Mouse (Mus musculus) MEL (cell line): Measurements from ENCODE around the gene Chst3. TPM values are rescaled to one million over a fixed set of nuclear protein-coding genes. Genes with fewer than 3 reads are reported as not detected.

Source experiments
- DNase-seq: peaks from one replicate; pipeline ENCODE4 v3.0.0; 2011; ENCODE audit warnings: low read depth, low spot score
- H3K27ac ChIP-seq: 2 replicates; pipeline ENCODE4 v1.5.1; 2012; ENCODE audit warnings: low read depth, mild to moderate bottlenecking, control low read depth, low read length, moderate library complexity; ENCODE audit not compliant: control insufficient read depth
- H3K27me3 ChIP-seq, 2 experiments: fragments of 150-350 bp in 1 of 2; sonication (generic) in 1 of 2; 2 replicates each; pipeline ENCODE4 v1.6.1; 2012; ENCODE audit warnings: low read length in 2 of 2, mild to moderate bottlenecking in 2 of 2, improper control_type of control experiment in 1 of 2, moderate library complexity in 1 of 2; ENCODE audit not compliant: insufficient read depth in 2 of 2, control insufficient read depth in 1 of 2
- H3K36me3 ChIP-seq, 2 experiments: 2 replicates each; pipeline ENCODE4 v1.6.1; 2012 to 2014; ENCODE audit warnings: low read length in 2 of 2, improper control_type of control experiment in 1 of 2, inconsistent platforms in 1 of 2, mild to moderate bottlenecking in 1 of 2; ENCODE audit not compliant: insufficient read depth in 2 of 2, control insufficient read depth in 1 of 2
- H3K4me1 ChIP-seq, 2 experiments: fragments of 150-350 bp in 1 of 2; sonication (generic) in 1 of 2; 2 replicates each; pipeline ENCODE4 v1.6.1; 2012; ENCODE audit warnings: low read length in 2 of 2, improper control_type of control experiment in 1 of 2, mild to moderate bottlenecking in 1 of 2; ENCODE audit not compliant: insufficient read depth in 2 of 2, control insufficient read depth in 1 of 2
- H3K4me3 ChIP-seq, 2 experiments: fragments of 150-350 bp in 1 of 2; sonication (generic) in 1 of 2; 2 replicates each; pipeline ENCODE4 v1.5.1; 2012; ENCODE audit warnings: low read depth in 2 of 2, low read length in 2 of 2, mild to moderate bottlenecking in 2 of 2, moderate library complexity in 2 of 2, control low read depth in 1 of 2, improper control_type of control experiment in 1 of 2; ENCODE audit not compliant: control insufficient read depth in 1 of 2, insufficient read depth in 1 of 2
- H3K79me2 ChIP-seq: 2 replicates; pipeline ENCODE4 v1.6.1; 2012; ENCODE audit warnings: mild to moderate bottlenecking, low read length, moderate library complexity; ENCODE audit not compliant: control insufficient read depth, poor library complexity, insufficient read depth
- H3K9ac ChIP-seq: 2 replicates; pipeline ENCODE4 v1.6.1; 2012; ENCODE audit warnings: low read depth, mild to moderate bottlenecking, control low read depth, low read length, moderate library complexity; ENCODE audit not compliant: control insufficient read depth, poor library complexity, severe bottlenecking
- H3K9me3 ChIP-seq: fragments of 150-350 bp; sonication (generic); replicated peaks from 2 replicates; pipeline ENCODE4 v1.6.1; 2012; ENCODE audit warnings: mild to moderate bottlenecking, low read length, improper control_type of control experiment, moderate library complexity; ENCODE audit not compliant: insufficient read depth
- BHLHE40 ChIP-seq: IDR thresholded peaks from 2 replicates; pipeline ENCODE4 v1.6.1; 2012; ENCODE audit warnings: low read depth, mild to moderate bottlenecking, inconsistent platforms, low read length, improper control_type of control experiment, borderline replicate concordance
- CHD1 ChIP-seq: IDR thresholded peaks from 2 replicates; pipeline ENCODE4 v1.6.1; 2012; ENCODE audit warnings: low read depth, mild to moderate bottlenecking, inconsistent platforms, low read length, improper control_type of control experiment
- CTCF ChIP-seq, 3 experiments: IDR thresholded peaks in 2 of 3; conservative IDR thresholded peaks in 1 of 3; 2 replicates each; pipeline ENCODE4 v1.5.1; 2011 to 2012; ENCODE audit warnings: low read length in 3 of 3, low read depth in 2 of 3, mild to moderate bottlenecking in 2 of 3, improper control_type of control experiment in 1 of 3, inconsistent platforms in 1 of 3, mixed read lengths in 1 of 3, moderate library complexity in 1 of 3; ENCODE audit not compliant: control insufficient read depth in 1 of 3, insufficient read depth in 1 of 3, poor library complexity in 1 of 3, severe bottlenecking in 1 of 3
- EP300 ChIP-seq, 2 experiments: IDR thresholded peaks; 2 replicates each; pipeline ENCODE4 v1.6.1; 2011; ENCODE audit warnings: improper control_type of control experiment in 2 of 2, low read length in 2 of 2, low read depth in 1 of 2, mild to moderate bottlenecking in 1 of 2
- HCFC1 ChIP-seq: IDR thresholded peaks from 2 replicates; pipeline ENCODE4 v1.6.1; 2012; ENCODE audit warnings: low read depth, mild to moderate bottlenecking, inconsistent platforms, low read length, improper control_type of control experiment, moderate library complexity
- JUND ChIP-seq: IDR thresholded peaks from 2 replicates; pipeline ENCODE4 v1.6.1; 2011; ENCODE audit warnings: low read depth, mild to moderate bottlenecking, improper control_type of control experiment, low read length
- KAT2A ChIP-seq: conservative IDR thresholded peaks from 2 replicates; pipeline ENCODE4 v1.6.1; 2012; ENCODE audit warnings: low read depth, low read length, improper control_type of control experiment, inconsistent platforms
- MAFK ChIP-seq: IDR thresholded peaks from 2 replicates; pipeline ENCODE4 v1.6.1; 2011; ENCODE audit warnings: low read depth, mild to moderate bottlenecking, low read length, improper control_type of control experiment, borderline replicate concordance
- MAX ChIP-seq: IDR thresholded peaks from 2 replicates; pipeline ENCODE4 v1.6.1; 2011; ENCODE audit warnings: low read length, improper control_type of control experiment
- MAZ ChIP-seq: IDR thresholded peaks from 2 replicates; pipeline ENCODE4 v1.6.1; 2012; ENCODE audit warnings: low read depth, mild to moderate bottlenecking, inconsistent platforms, low read length, improper control_type of control experiment
- MXI1 ChIP-seq: IDR thresholded peaks from 2 replicates; pipeline ENCODE4 v1.6.1; 2011; ENCODE audit warnings: mild to moderate bottlenecking, low read depth, low read length, improper control_type of control experiment
- MYC ChIP-seq: IDR thresholded peaks from 2 replicates; pipeline ENCODE4 v1.6.1; 2011; ENCODE audit warnings: low read depth, mild to moderate bottlenecking, low read length, improper control_type of control experiment, moderate library complexity
- NELFE ChIP-seq: IDR thresholded peaks from 2 replicates; pipeline ENCODE4 v1.6.1; 2011; ENCODE audit warnings: low read depth, low read length, improper control_type of control experiment
- NRF1 ChIP-seq: IDR thresholded peaks from 2 replicates; pipeline ENCODE4 v1.6.1; 2014; ENCODE audit warnings: low read depth, mild to moderate bottlenecking, inconsistent platforms, low read length, improper control_type of control experiment, moderate library complexity; ENCODE audit not compliant: poor library complexity, insufficient read depth, severe bottlenecking
- POLR2A ChIP-seq, 2 experiments: IDR thresholded peaks; 2 replicates each; pipeline ENCODE4 v1.6.1; 2011 to 2012; ENCODE audit warnings: low read length in 2 of 2, mild to moderate bottlenecking in 2 of 2, control low read depth in 1 of 2, improper control_type of control experiment in 1 of 2, low read depth in 1 of 2, moderate library complexity in 1 of 2; ENCODE audit not compliant: control insufficient read depth in 1 of 2, insufficient read depth in 1 of 2, poor library complexity in 1 of 2
- POLR2AphosphoS2 ChIP-seq: IDR thresholded peaks from 2 replicates; pipeline ENCODE4 v1.6.1; 2011; ENCODE audit warnings: low read length, improper control_type of control experiment
- RAD21 ChIP-seq: IDR thresholded peaks from 2 replicates; pipeline ENCODE4 v1.6.1; 2011; ENCODE audit warnings: mild to moderate bottlenecking, low read depth, low read length, improper control_type of control experiment
- RCOR1 ChIP-seq: IDR thresholded peaks from 2 replicates; pipeline ENCODE4 v1.6.1; 2012; ENCODE audit warnings: low read depth, mild to moderate bottlenecking, inconsistent platforms, low read length, improper control_type of control experiment
- SMC3 ChIP-seq: IDR thresholded peaks from 2 replicates; pipeline ENCODE4 v1.6.1; 2011; ENCODE audit warnings: low read depth, low read length, improper control_type of control experiment
- TAL1 ChIP-seq: IDR thresholded peaks from 2 replicates; pipeline ENCODE4 v1.6.1; 2012; ENCODE audit warnings: mild to moderate bottlenecking, inconsistent platforms, low read length, moderate library complexity, mixed read lengths
- TCF12 ChIP-seq: IDR thresholded peaks from 2 replicates; pipeline ENCODE4 v1.6.1; 2014; ENCODE audit warnings: low read depth, mild to moderate bottlenecking, inconsistent platforms, low read length, improper control_type of control experiment, moderate library complexity
- USF1 ChIP-seq: IDR thresholded peaks from 2 replicates; pipeline ENCODE4 v1.6.1; 2014; ENCODE audit warnings: low read depth, mild to moderate bottlenecking, inconsistent platforms, low read length, improper control_type of control experiment, moderate library complexity
- USF2 ChIP-seq, 2 experiments: IDR thresholded peaks; 2 replicates each; pipeline ENCODE4 v1.6.1; 2011 to 2012; ENCODE audit warnings: improper control_type of control experiment in 2 of 2, low read length in 2 of 2, borderline replicate concordance in 1 of 2, inconsistent platforms in 1 of 2, low read depth in 1 of 2, mild to moderate bottlenecking in 1 of 2; ENCODE audit not compliant: insufficient read depth in 1 of 2
- ZC3H11A ChIP-seq: IDR thresholded peaks from 2 replicates; pipeline ENCODE4 v1.6.1; 2012; ENCODE audit warnings: low read depth, mild to moderate bottlenecking, inconsistent platforms, low read length, improper control_type of control experiment
- ZKSCAN1 ChIP-seq: IDR thresholded peaks from 2 replicates; pipeline ENCODE4 v1.6.1; 2012; ENCODE audit warnings: low read depth, mild to moderate bottlenecking, inconsistent platforms, low read length, improper control_type of control experiment, moderate library complexity
- ZMIZ1 ChIP-seq: IDR thresholded peaks from 2 replicates; pipeline ENCODE4 v1.6.1; 2012; ENCODE audit warnings: low read depth, mild to moderate bottlenecking, inconsistent platforms, low read length, improper control_type of control experiment, moderate library complexity
- polyA plus RNA-seq, 2 experiments: library from polyadenylated mRNA; stranded (reverse) in 1 of 2; unstranded in 1 of 2; fragments of >175 nt in 1 of 2; fragments of >200 nt in 1 of 2; gene quantifications; 2 replicates each; pipeline versions ENCODE4 v1.2.1 to v1.2.4; 2012; ENCODE audit warnings: low replicate concordance in 2 of 2, low read depth in 1 of 2; ENCODE audit not compliant: insufficient read length in 2 of 2, insufficient read depth in 1 of 2, missing spikeins in 1 of 2
- total RNA-seq: library from RNA; depleted of rRNA; stranded (reverse); fragments of 300-350 nt; gene quantifications from 2 replicates; pipeline ENCODE4 v1.2.3, GENCODE M21; 2012

Gene Chst3
- total and polyA plus RNA-seq, 3 experiments, result 0.08 TPM; not detected in 2

- Histone ChIP-seq H3K36me3 (no peaks in the 10 kb centered on the region), H3K4me3 (no peak overlapping the region), H3K4me1 (no peaks in the 10 kb centered on the region), H3K27me3 (no peaks in the 10 kb centered on the region; a peak in 1 of 4 replicates), H3K9ac (no peak overlapping the region), H3K9me3 (no peaks in the 10 kb centered on the region), H3K79me2 (no peaks in the 10 kb centered on the region), H3K27ac (no peak overlapping the region)
- DNase-seq, result no peak
- TF ChIP-seq RAD21 (no peak), TAL1 (no peak), NRF1 (no peak), SMC3 (no peak), ZMIZ1 (no peak), EP300 (IDR thresholded peaks at IDR 0.05; ENCODE audit: low read depth in 1 of 2, low read length in 2 of 2) (no peak), NELFE (no peak), MYC (no peak), POLR2A (IDR thresholded peaks at IDR 0.05; ENCODE audit: control insufficient read depth in 1 of 2, insufficient read depth in 1 of 2, low read depth in 1 of 2, low read length in 2 of 2, poor library complexity in 1 of 2) (no peak), HCFC1 (no peak), MAFK (no peak), ZC3H11A (no peak), KAT2A (no peak), MAZ (no peak), POLR2AphosphoS2 (no peak), JUND (no peak), BHLHE40 (no peak), USF2 (IDR thresholded peaks at IDR 0.05; ENCODE audit: borderline replicate concordance in 1 of 2, insufficient read depth in 1 of 2, low read depth in 1 of 2, low read length in 2 of 2) (no peak), MAX (no peak)
Measured at GRCm38 (mm10) chr10:60173035-60173434, 46.0 kb downstream of the Chst3 start.

DNA sequence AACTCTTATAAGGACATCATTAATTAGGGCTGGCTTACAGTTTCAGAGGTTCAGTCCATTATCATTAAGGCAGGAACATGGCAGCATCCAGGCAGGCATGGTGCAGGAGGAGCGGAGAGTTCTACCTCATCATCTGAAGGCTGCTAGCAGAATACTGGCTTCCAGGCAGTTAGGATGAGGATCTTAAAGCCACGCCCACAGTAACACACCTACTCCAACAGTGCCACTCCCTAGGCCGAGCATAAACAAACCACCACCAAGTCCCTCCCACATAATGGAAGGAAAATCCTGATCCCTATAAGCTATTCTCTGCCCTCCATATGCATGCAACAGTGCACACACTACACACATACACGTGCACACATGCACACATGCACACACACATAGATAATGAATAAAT lies 46.8 kb downstream of the Chst3 start:
- Histone ChIP-seq H3K27ac (no peak overlapping the region), H3K27me3 (no peaks in the 10 kb centered on the region; a peak in 1 of 4 replicates)

More for the DNA sequence above, 46.8 kb downstream of the Chst3 start:
- Histone ChIP-seq H3K4me1 (no peaks in the 10 kb centered on the region), H3K36me3 (no peaks in the 10 kb centered on the region), H3K9ac (no peak overlapping the region), H3K79me2 (no peaks in the 10 kb centered on the region), H3K4me3 (no peak overlapping the region), H3K9me3 (no peaks in the 10 kb centered on the region)
- no peak for TF ChIP-seq NELFE
- TF ChIP-seq HCFC1, result no peak
- no peak for TF ChIP-seq RCOR1
- TF ChIP-seq USF2 (IDR thresholded peaks at IDR 0.05; ENCODE audit: borderline replicate concordance in 1 of 2, insufficient read depth in 1 of 2, low read depth in 1 of 2, low read length in 2 of 2), result no peak
- no peak for TF ChIP-seq CHD1
- no peak for TF ChIP-seq CTCF (IDR thresholded peaks at IDR 0.05 in 2 of 3, conservative IDR thresholded peaks at IDR 0.05 in 1 of 3; ENCODE audit: control insufficient read depth in 1 of 3, insufficient read depth in 1 of 3, low read depth in 2 of 3, low read length in 3 of 3, poor library complexity in 1 of 3, severe bottlenecking in 1 of 3)
- TF ChIP-seq USF1, result no peak
- no peak for TF ChIP-seq BHLHE40
- no peak for TF ChIP-seq JUND
- no peak for TF ChIP-seq ZKSCAN1
- no peak for TF ChIP-seq MXI1
- no peak for TF ChIP-seq TCF12
- no peak for DNase-seq
